Mouse (Mus musculus) erythroblast, embryonic 14.5 days (primary cell): ENCODE measurements at regions not wholly inside any gene's neighbourhood (a gene's known extent, or its start where the extent isn't known, plus 50 kb on each side); places are given as distances from the start of the nearest gene placed in this dataset.

Source experiments
- GATA1 ChIP-seq: IDR thresholded peaks from 2 replicates; pipeline ENCODE4 v1.6.1; 2012; ENCODE audit warnings: low read length, inconsistent platforms, mixed read lengths
- TAL1 ChIP-seq: IDR thresholded peaks from 3 replicates; pipeline ENCODE4 v1.6.1; 2012; ENCODE audit warnings: low read length, inconsistent platforms, mixed read lengths

DNA sequence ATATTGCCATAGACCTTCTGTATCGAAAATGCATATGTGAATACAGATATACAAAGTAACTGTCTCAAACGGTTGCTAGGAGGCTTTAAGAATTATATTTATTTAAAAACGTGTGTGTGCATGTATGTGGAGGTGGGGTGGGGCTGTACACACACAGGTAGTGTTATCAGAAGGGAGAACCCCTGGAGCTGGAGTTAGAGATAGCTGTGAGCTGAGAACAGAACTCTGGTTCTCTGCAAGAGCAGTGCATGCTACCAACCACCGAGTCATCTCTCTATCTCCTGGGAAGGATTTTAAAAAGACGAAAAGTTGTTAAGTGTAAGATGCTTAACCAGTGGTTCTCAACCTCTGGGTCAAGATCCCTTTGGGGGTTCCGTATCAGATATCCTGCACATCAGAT is 91.7 kb downstream of the Sec23ip start:
- TF ChIP-seq GATA1 (no peak), TAL1 (no peak)
